In genomic region chr10:7187881-7188280, GRCm38 (mm10) we compare ENCODE assay signal across 13 mouse cellular contexts. TPM values are rescaled to one million over a fixed set of nuclear protein-coding genes. Genes with fewer than 3 reads are reported as not detected.
A peak's percentile ranks its signal among the peaks of the same experiment; 100 is the strongest.
DNase-seq lines count a peak whose midpoint lies in the region; ATAC-seq and TF ChIP-seq lines count a peak whose summit lies in the region.
"Had no signal": no experiment of that assay in that cellular context is flagged by ENCODE, and none has a peak within 500 bp of the region (broad histone marks: within the 10 kb centered on the region; RNA-seq: fewer than 3 reads in every experiment).

No protein-coding gene starts in this region.

- H3K9me3 ChIP-seq in limb, embryonic 14.5 days (ENCODE audit: control insufficient read depth, low read length): no peaks in the 10 kb centered on the region
- no peaks in the 10 kb centered on the region for H3K9me3 ChIP-seq in limb, embryonic 10.5 days (replicated peaks)
- H3K9me3 ChIP-seq: limb, embryonic 15.5 days had no signal

- H3K36me3 ChIP-seq in limb, embryonic 14.5 days (ENCODE audit: control insufficient read depth, insufficient read depth, low read length): no peaks in the 10 kb centered on the region
- no peaks in the 10 kb centered on the region for H3K36me3 ChIP-seq in limb, embryonic 10.5 days
- H3K36me3 ChIP-seq: limb, embryonic 15.5 days had no signal

- no peaks in the 10 kb centered on the region for H3K27me3 ChIP-seq in limb, embryonic 14.5 days (ENCODE audit: control insufficient read depth, insufficient read depth, low read length)
- no peaks in the 10 kb centered on the region for H3K27me3 ChIP-seq in limb, embryonic 10.5 days (ENCODE audit: low read depth, poor library complexity, severe bottlenecking)
- H3K27me3 ChIP-seq: limb, embryonic 15.5 days had no signal

- TF ChIP-seq POLR2A in limb, embryonic 14.5 days (IDR thresholded peaks at IDR 0.05; ENCODE audit: borderline replicate concordance, extremely low read depth, insufficient read depth, insufficient read length): no peak

- H3K9ac ChIP-seq in limb, embryonic 14.5 days (ENCODE audit: low read depth, low read length, severe bottlenecking): no peak overlapping the region
- H3K9ac ChIP-seq: limb, embryonic 15.5 days had no signal

- peaks cover 30% of the 10 kb centered on the region for H3K4me1 ChIP-seq in limb, embryonic 14.5 days (ENCODE audit: control insufficient read depth, insufficient read depth, low read length)
- peaks cover 24% of the 10 kb centered on the region for H3K4me1 ChIP-seq in limb, embryonic 10.5 days

- intact Hi-C loops in heart, postnatal 10 days (cut with DNase I): loop anchor here (2.0 to 5.0 kb wide), 2 partner anchors 46 to 69 kb away; no protein-coding TSS in a partner anchor

- no peak for ATAC-seq in limb, embryonic 14.5 days (ENCODE audit: low FRiP score, low read depth)
- ATAC-seq in cerebellum, adult (ENCODE audit: insufficient number of reproducible peaks, low FRiP score, low TSS enrichment): no peak
- ATAC-seq: forebrain, embryonic 14.5 days; hindbrain, embryonic 16.5 days had no signal

- 48% methylated on average over 7 of the region's 7 CpGs for WGBS in limb, embryonic 14.5 days
- 71% methylated on average over 7 of the region's 7 CpGs for WGBS in limb, embryonic 10.5 days

- no peak overlapping the region for H3K4me2 ChIP-seq in limb, embryonic 14.5 days (replicated peaks; ENCODE audit: low read depth, low read length, severe bottlenecking)
- H3K4me2 ChIP-seq: limb, embryonic 15.5 days had no signal

- H3K4me3 ChIP-seq in limb, embryonic 14.5 days (replicated peaks; ENCODE audit: low read length): no peak overlapping the region
- H3K4me3 ChIP-seq in limb, embryonic 10.5 days: no peak overlapping the region
- H3K4me3 ChIP-seq: limb, embryonic 15.5 days; myocyte had no signal

- peak; percentile 27 for DNase-seq in limb, embryonic 14.5 days (ENCODE audit: low spot score)
- DNase-seq in limb, embryonic 10.5 days (ENCODE audit: low spot score): no peak
- peak; percentile 40 for DNase-seq in embryo, embryonic 10 days (ENCODE audit: low spot score)
- peak; percentile 46 to 52 for DNase-seq in heart, postnatal 10 days
- DNase-seq in kidney, postnatal 36 days: peak; percentile 42 to 48
- DNase-seq in ovary, postnatal 10 days (ENCODE audit: low spot score): no peak
- no peak for DNase-seq in frontal cortex, postnatal 14 days (ENCODE audit: low spot score in 2 of 2)
- DNase-seq: thymus, adult 18-20 months had no signal

- H3K27ac ChIP-seq in limb, embryonic 14.5 days (replicated peaks; ENCODE audit: low read depth, low read length): no peak overlapping the region
- no peak overlapping the region for H3K27ac ChIP-seq in limb, embryonic 10.5 days

RNA-seq across cellular contexts. Expression of gene Cnksr3, which starts 24.2 kb away (rescaled TPM):
- polyA plus RNA-seq in limb, embryonic 14.5 days (2012; rRNA removed): 15.3 and 16.5 TPM in 2 replicates
- 12.3 and 13.0 TPM in 2 replicates for polyA plus RNA-seq in limb, embryonic 14.5 days (2014; fragmentation: Nextera tagmentation; extraction: Ambion mirVana)
- 9.6 and 11.4 TPM in 2 replicates for polyA plus RNA-seq in limb, embryonic 10.5 days (2016; fragmentation: Nextera tagmentation; extraction: Ambion mirVana)
- 10 to 100 TPM; 24.4 to 26.3 TPM for total RNA-seq in heart, postnatal 10 days (2021)

Comparison
In these comparisons a context has a peak if more than half of its experiments do, and no peak if none do; other contexts are left out.
1. DNase-seq: peak in limb, embryonic 14.5 days (single experiment), embryo, embryonic 10 days (single experiment), heart, postnatal 10 days (2 of 2) and kidney, postnatal 36 days (2 of 2); none in limb, embryonic 10.5 days (single experiment), ovary, postnatal 10 days (single experiment) and frontal cortex, postnatal 14 days (0 of 2).